Mouse (Mus musculus): Measurements from ENCODE around the gene Sh2d1b2.
"Not testable (repeated sequence)": the region's sequence is repeated elsewhere in the genome, so short reads cannot be mapped to it uniquely, and the experiment has no call there.

The Sh2d1b2 gene

DNA sequence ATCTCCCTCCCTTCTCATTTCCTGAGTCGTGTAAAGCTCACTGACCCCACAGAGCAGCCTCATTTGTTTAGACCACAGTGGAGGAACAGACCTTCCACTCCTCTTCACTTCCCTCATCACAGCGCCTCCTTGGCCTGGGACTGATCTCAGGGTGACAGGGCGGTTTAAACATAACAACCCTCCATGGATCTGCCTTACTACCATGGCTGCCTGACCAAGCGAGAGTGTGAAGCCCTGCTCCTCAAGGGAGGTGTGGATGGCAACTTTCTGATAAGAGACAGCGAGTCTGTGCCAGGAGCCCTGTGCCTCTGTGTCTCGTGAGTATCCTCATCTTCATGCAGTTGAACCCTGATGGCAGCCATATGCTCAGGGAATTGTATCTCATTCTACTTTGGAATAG lies at the start of gene Sh2d1b2:
Gene Sh2d1b2, plus strand, starts transcription at position 62 of the 400 bp plus-strand sequence.
- DNase-seq = not testable (repeated sequence)

DNA sequence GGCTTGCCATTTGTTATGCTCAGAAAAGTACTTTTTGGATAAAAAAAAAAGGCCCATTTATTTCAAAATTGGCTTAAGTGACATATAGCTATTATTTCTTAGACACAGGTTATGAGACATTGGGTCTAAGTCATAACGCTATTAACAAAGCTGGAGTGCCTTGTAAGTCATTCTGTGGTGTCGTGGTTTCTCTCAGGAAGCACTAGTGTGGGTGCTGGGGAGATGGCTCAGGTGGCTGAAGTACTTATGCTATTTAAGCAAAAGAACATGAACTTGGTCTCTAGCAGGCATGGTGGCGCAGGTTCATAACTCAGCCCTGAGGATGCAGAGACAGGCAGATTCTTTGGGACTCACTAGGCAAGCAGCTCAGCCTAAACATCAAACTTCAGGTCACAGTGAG lies 47.4 kb upstream of the Sh2d1b2 start:
- DNase-seq = no peak

DNA sequence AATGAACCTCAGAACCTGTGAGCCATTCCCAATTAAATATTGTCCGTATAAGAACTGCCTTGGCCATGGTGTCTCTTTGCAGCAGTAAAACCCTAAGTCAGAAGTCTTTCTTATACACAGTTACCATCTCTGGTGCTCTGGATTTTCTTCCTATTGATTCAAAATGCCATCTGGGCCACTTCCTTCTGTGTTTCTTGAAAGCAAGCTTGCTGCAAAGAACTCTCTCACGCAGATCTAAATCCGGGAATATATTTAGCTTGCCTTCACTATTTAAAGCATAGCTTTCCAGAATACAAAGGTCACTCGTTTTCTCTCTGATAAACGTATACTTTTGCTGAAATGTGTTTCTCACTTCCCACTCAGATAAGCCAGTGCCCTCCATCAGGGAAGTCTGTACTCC lies 46.0 kb upstream of the Sh2d1b2 start:
- DNase-seq = peak; percentile 49

DNA sequence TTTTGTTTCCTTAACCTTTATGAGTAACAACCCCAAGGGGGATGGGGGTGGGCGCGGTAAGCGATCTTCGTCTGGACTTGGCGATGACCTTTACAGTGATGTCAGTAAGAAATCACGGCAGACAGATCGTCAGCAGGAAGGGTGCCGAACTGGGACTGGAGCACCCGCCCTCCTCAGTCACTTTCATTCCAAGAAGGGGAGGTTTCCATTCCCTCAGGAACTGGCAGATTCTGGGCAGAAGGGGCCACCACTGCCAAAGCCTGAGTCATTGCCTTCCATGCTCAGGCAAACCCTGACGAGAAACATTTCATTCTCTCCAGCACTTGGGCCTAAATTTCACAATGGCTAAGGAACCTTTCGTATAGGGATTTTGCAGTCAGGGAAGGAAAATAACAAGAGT lies 43.9 kb upstream of the Sh2d1b2 start:
- DNase-seq = no peak

DNA sequence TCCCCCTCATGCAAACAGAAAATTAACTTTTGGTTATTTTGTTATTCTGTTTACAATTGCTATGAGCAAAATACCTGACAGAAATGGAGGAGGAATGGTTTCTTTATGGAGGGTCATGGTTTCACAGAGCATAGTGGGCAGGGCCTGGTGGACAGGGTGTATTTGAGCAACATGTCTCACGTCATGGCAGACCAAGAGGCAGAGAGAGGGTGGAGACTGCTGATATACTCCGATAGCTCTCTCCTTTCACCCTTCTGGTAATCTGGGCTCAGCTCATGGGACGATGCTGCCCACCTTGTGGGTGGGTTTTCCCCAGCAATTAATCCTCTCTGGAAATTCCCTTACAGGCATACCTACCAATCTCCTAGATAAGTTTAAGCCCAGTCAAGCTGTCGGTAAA lies 42.3 kb upstream of the Sh2d1b2 start:
- no peak for DNase-seq

DNA sequence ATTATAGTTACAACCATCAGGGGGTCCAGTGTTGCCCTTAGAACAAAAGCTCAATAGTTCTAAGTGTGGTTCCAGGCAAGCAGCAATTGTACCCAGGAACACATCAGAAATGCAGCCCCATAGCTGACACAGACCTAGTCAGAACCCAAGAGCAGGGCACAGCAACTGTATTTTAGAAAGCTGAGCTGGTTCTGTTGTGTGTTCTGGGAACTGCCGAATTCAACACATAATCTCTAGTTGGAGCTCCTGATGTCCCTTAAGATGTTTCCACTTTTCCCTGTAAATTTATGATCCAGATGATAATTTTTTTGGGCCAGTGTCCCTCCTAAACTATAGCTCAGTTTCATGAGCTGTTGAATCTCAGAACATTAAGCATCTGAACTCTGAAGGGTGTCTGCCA lies 40.6 kb upstream of the Sh2d1b2 start:
- DNase-seq = no peak

DNA sequence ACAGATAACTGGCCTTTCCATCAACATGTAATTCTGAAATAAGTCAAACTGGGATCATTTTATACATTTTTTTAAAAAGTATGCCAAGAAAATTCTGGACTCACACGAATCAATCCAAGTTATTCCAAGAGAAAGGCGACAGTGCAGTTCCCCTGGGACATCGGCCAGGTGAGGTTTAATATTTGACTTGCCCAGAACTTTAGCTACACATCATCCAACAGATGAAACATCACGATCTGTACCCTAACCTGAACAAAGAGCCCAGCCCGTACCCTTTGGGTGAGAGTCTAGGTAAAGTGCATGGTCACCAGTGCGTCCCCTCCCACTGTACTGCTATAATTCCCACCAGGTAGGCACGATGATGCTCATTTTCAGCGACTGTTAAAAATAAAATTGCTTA lies 36.3 kb upstream of the Sh2d1b2 start:
- no peak for DNase-seq

DNA sequence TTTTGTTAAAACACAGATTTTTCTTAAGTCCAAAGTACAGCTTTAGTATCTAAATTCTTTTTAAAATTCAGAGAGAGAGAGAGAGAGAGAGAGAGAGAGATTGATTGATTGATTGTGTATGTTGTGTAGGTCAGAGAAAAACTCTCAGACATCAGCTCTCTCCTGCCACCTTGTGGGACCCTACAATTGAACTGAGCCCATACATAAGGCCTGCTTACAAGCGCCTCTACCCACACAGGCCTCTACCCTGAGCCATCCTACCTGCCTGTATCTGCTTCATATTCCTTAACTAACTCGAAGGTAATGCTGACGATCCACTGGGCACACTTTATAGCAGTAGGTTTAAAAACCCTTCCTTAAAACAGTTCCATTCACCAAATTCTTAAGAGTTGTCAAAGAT lies 32.2 kb upstream of the Sh2d1b2 start:
- DNase-seq = no peak

DNA sequence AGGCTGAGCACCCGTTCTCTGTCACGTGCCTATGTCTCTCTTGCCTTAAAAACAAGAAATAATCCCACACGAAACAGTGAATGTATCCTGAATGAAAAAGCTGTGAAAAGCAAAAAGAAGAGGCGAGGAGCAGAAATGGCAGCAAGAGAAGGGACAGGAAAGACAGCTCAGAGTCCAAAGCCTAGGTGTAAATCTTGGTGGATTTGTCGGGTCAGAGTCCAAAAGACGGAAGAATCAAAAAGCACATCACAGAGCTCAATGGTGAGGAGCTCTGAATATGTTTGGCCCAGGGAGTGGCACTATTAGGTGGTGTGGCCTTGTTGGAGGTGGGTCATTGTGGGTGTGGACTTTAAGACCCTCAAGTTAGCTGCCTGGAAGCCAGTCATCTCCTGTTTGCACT lies 26.2 kb upstream of the Sh2d1b2 start:
- no peak for DNase-seq

DNA sequence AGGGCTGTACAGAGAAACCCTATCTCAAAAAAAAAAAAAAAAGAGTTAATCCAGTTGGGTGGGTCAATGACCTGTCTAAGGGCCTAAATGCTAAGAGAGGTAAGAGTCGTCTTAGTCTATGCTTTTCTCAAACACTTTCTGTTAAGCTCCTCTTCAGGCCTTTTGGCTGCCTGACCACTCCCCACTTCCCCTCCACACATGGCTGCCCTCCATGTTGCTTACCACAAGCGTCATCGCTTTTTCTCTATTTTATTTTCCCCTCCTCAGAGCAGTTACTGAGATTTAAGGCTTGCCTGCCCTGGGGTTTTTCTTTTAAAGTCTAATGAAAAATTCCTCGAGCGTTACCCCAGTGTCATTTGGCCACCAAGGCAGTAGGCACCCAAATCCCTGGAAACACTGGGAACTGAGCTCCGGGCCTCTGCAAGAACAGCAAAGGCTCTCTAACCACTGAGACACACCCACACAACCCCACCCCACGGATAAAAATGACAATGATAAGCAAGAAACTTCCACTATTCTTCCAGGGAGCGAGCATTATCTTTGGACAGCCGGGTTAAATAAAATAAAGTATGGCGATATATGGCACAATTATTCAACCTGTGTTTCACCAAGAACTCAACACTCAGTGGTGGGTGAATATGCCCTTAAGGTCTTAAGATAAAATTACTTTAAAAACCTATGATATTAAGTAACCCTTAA lies 19.2 kb upstream of the Sh2d1b2 start:
- no peak for DNase-seq

DNA sequence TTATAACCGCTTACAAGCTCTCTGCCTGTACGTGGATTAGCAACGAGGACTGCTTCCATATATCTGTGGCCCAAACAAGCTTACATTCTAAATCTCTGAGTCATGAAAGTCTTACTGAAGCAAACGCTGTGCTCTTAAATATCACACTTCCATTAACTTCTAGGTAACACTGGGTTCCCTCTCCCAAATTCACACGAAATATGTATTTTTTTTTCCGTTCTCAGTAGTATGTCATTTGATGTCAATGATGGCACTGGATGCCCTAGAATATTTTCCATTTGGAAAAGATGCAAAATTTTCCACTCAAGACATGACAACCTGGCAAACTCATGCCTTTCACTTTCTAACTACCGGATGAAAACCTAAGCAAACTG lies 18.2 kb upstream of the Sh2d1b2 start:
- DNase-seq = no peak

DNA sequence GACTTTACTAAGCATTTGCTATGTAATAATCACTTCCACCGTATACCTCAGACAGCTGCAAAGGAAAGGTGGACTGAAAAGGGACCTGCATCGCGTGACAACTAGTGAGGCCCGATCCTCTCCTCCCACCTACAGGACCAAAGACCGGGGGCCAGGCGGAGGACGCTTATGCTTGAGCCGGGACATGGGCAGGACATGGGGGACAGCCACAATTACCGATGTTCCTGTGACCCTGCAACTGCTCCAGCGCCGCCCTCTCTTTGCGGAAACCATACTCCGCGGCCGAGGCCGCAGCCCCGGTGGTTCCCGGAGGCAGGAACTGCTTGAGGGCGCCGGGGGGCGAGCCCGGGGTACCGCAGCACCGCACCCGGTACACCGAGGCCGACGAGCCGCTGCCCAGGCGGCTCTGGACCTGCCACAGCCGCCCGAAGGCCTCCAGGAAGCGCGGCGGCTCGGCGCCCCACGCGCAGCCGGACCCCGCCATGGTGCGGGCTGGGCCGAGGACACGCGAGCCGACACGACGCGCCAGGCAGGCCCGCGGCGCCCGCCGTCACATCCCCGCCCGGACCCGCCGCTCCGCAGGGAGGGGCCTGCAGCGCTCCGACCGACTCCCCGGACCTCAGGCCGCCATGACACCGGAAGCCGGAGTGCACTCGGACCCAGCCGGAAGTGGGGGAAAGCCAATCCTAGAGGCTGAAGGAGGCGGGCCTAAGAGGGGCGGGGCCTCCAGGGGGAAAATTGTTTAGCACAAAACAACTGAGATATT lies 17.6 kb upstream of the Sh2d1b2 start, which contains the start of gene Uhmk1:
Gene Uhmk1, minus strand, starts transcription at position 641 of the 766 bp plus-strand sequence.
- peak; percentile 88 for DNase-seq

DNA sequence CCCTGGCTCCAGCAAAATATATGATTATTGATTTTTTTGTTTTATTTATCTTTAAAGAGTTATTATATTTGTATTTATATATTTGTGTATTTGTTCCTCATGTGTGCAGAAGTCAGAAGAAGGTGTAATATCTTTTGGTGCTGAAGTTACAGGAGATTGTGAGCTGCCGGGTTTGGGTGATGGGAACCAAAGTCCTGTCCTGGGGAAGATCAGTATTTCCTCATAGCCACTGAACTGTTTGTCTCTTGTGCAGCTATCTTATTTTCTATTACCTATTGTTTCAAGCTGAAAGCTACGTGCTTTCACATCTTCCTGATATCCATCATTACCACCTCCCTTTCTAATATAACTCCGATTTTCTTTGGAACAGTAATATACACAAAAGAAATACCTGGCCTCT lies 17.0 kb upstream of the Sh2d1b2 start:
- no peak for DNase-seq

DNA sequence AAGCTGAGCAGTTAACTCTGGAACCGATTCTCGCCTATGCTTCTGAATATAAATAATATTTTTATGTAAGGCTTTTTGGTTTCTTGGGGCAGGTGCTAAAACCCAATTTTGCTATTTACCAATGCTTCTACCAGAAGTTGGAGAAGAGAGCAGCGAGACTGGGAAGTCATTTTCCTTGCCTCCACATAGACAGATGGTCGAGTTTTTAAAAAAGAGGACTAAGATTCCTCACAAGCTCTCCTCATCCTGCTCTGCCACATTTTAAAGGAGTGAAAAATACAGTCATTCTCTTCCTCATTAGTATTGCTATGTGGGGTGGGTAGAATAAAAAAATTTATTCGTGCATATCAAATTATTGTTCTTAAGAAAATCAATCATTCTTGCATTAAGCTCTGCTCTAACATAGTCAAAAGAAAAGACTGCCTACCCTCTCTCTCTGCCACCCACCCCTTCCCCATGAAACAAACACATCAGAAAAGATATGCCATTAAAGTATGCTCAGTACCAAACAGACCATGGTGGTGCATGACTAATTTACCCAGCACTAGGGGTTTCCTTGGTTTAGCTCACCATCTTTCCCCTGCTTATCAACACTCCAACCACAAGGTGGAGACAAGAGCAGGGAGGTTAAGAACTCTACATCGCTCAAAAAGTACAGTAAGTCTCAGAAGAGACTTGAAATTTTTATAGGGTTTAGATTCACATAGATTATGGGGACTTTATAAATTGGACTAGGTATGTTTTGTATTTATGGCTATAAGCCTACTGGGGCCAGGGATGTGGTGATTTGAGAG lies 14.3 kb upstream of the Sh2d1b2 start:
- DNase-seq = peak; percentile 11

DNA sequence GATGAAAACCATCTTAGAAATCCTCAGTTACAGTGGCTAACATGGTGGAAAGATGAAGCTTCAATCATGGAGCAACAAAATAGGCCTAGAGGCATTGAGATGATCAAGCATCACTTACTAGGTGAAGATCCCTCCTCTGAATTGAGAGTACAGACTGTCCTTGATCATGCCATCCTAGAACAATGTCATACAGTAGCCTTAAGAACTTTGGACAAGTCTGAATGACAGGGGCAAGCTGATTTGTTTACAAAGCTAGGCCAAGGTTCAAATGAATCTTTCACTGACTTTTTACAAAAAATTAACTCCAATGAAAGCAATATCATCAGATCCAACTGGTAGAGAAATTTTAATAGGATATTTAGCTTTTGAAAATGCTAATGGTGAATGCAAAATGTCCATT lies 12.2 kb upstream of the Sh2d1b2 start:
- DNase-seq = no peak

DNA sequence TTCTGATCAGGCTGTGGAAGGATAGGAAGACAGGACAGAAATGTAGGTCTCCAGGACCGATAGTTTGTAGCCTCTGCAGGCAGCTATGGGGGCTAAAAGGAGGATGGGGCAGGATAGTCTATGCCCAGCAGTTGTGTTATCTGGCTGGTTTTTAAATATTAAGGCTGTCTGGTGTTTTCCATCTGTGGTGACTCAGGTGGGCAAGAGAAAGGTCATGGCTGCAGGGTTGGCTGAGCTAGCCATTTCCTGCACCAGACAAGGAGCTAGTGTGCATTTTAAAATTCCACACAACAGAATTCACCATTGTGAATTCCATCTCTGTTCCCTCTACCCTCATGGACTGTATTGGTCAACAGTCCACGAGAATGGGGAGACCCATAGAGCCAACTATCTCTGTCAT lies 9.3 kb upstream of the Sh2d1b2 start:
- DNase-seq = no peak

DNA sequence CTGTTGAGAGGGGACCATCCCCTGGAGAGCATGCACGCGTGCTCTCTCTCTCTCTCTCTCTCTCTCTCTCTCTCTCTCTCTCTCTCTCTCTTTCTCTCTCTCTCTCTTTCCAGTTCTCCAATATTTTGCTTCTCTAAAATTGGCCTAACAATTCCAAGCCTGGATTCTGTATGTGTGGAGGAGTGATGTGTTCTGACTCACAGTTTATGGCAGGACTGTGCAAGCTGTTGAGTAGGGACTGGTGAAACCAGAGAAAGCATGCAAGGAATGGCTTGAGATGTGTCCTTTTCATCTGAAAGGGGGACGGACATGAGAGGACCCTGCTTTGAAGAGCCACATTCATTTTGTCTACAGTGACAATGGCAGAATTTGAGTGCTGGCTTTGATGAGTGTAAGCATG lies 12.5 kb downstream of the Sh2d1b2 start:
- DNase-seq = no peak

DNA sequence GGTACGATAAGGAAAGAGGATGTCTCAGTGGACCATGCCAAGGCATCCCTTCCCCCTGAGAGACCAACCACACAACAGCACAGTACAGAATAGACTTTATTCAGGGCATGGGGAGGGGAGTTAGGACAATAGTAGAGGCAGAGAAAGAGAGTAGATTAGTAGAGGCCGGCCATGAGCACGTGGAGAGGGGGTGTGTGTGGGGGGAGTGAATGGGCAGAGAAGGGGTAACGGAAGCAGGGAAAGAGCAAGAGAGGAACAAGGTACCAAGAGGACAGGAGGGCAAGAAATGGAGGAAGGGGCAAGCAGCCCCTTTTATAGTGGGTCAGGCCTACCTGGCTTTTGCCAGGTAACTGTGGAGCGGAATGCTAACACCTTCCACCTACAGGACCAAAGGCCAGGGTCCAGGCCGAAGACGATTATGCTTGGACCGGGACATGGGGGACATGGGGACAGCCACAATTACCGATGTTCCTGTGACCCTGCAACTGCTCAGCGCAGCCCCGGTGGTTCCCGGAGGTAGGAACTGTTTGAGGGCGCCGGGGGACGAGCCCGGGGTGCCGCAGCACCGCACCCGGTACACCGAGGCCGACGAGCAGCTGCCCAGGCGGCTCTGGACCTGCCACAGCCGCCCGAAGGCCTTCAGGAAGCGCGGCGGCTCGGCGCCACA lies 22.5 kb downstream of the Sh2d1b2 start:
- peak; percentile 6 for DNase-seq

DNA sequence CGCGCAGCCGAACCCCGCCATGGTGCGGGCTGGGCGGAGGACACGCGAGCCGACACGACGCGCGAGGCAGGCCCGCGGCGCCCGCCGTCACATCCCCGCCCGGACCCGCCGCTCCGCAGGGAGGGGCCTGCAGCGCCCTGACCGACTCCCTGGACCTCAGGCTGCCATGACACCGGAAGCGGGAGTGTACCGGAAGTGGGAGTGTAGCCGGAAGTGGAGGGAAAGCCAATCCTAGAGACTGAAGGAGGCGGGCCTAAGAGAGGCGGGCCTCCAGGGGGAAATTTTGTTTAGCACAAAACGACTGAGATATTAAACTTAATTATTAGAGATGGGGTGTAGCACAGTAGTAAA lies 23.0 kb downstream of the Sh2d1b2 start:
- DNase-seq = peak; percentile 91

DNA sequence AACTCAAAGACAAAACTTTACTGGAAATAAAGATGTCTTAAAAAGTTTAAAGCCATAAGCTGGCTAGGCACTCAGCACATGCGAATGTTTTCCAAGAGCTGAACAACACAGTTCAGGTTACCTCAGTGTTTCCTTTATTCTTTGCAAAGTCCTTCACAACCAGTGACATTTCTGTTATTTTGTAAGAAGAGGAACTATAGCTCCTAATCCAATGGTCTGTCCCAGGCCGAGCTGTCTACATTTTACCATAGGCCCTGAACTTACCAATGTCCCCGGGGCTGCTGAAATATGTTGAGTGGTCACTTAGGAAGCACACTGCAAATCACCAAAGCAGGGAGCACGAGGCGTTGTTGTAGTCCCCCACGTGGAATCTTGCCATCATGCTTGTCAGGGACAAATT lies 37.7 kb downstream of the Sh2d1b2 start:
- no peak for DNase-seq

DNA sequence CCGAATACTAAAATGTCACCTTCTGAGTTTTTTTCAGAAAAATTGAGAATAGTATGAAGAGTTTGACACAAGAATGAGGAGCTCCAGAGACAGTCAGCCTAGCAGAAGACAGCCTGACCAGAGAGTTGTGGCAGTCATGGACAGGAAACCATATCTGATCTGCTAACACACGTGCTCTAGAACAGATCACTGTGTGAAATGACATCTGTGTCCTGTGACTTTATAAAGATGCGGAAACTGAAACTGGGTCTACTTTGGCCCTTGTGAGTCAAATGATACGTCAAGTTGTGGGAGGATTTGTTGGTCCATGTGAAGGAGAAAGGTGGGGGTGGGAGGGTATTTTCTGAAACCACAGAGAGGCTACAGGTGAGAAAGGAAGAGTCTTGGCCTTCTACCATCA lies 38.1 kb downstream of the Sh2d1b2 start:
- no peak for DNase-seq

DNA sequence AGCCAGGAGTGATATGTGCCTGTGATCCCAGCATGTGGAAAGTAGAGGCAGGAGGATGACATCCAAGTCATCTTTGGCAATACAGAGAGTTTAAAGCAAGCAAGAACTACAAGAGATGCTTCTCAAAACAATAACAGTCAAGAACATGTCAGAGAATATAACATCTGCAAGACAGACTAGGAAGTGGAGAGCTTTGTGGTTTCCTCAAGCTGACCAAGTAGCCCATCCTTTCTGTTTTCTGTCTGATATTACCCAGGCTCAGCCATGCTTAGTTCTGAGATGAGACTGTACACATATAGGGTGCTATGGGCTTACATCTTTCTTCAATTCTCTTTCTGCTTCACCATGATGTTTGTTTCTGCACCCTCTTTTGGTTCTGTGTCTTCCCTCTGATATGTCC lies 40.7 kb downstream of the Sh2d1b2 start:
- no peak for DNase-seq

DNA sequence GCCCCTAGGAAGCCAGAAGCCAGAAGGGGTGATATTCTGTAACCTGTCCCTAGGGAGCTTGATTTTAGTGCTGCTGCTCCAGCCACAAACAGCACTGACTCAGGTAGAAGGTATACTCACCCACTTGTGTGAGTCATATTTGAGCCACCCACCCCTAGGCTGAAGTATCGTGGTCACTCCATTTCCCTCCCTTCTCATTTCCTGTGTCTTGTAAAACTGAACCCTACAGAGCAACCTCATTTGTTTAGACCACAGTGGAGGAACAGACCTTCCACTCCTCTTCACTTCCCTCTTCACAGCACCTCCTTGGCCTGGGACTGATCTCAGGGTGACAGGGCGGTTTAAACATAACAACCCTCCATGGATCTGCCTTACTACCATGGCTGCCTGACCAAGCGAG lies 44.5 kb downstream of the Sh2d1b2 start, which contains the start of gene Sh2d1b1:
Gene Sh2d1b1, plus strand, starts transcription at position 305 of the 400 bp plus-strand sequence.
- DNase-seq = no peak

Measured in layer of hippocampus, adult 9-11 months (tissue).